Mouse (Mus musculus) liver, embryonic 12.5 days (tissue): ENCODE data around the gene St6galnac6. TPM values are rescaled to one million over a fixed set of nuclear protein-coding genes. Genes with fewer than 3 reads are reported as not detected.

Experiments
- ATAC-seq: fragments of 200-750 bp; cut with Nextera tagmentation; 2 replicates; pipeline ENCODE4 v1.8.0; 2017; ENCODE audit warnings: moderate number of reproducible peaks, mild to moderate bottlenecking, moderate library complexity
- H3K27ac ChIP-seq: fragments of 300-500 bp; sonication (generic); 2 replicates; pipeline ENCODE4 v1.5.1; 2016; ENCODE audit warnings: mild to moderate bottlenecking
- H3K27me3 ChIP-seq: fragments of 300-500 bp; sonication (generic); replicated peaks from 2 replicates; pipeline ENCODE4 v1.6.1; 2016; ENCODE audit warnings: mild to moderate bottlenecking, moderate library complexity
- H3K36me3 ChIP-seq: fragments of 300-500 bp; sonication (generic); 2 replicates; pipeline ENCODE4 v1.6.1; 2016; ENCODE audit warnings: mild to moderate bottlenecking, moderate library complexity
- H3K4me1 ChIP-seq: fragments of 300-500 bp; sonication (generic); 2 replicates; pipeline ENCODE4 v1.6.1; 2016
- H3K4me2 ChIP-seq: fragments of 300-500 bp; sonication (generic); 2 replicates; pipeline ENCODE4 v1.6.1; 2016; ENCODE audit warnings: mild to moderate bottlenecking, moderate library complexity
- H3K4me3 ChIP-seq: fragments of 300-500 bp; sonication (generic); 2 replicates; pipeline ENCODE4 v1.5.1; 2016; ENCODE audit warnings: mild to moderate bottlenecking, moderate library complexity
- H3K9ac ChIP-seq: fragments of 300-500 bp; sonication (generic); 2 replicates; pipeline ENCODE4 v1.6.1; 2016; ENCODE audit warnings: mild to moderate bottlenecking, moderate library complexity
- H3K9me3 ChIP-seq: fragments of 300-500 bp; sonication (generic); replicated peaks from 2 replicates; pipeline ENCODE4 v1.6.1; 2016; ENCODE audit warnings: mild to moderate bottlenecking, moderate library complexity
- WGBS: fragments of 180-500 bp; shearing (Covaris S2); methylation state at CpG from one replicate; pipeline ENCODE4 v1.1.7; 2016; ENCODE audit not compliant: insufficient replicate concordance; 5-methylcytosine and 5-hydroxymethylcytosine counted together
- polyA plus RNA-seq: library from polyadenylated mRNA; unstranded; fragments of >200 nt; fragmentation: Nextera tagmentation; extraction: Ambion mirVana; gene quantifications from 2 replicates; pipeline ENCODE4 v1.2.1, GENCODE M21; 2016

The St6galnac6 gene
- polyA plus RNA-seq, 1 experiment from 2014 or later: 14.5 TPM

DNA sequence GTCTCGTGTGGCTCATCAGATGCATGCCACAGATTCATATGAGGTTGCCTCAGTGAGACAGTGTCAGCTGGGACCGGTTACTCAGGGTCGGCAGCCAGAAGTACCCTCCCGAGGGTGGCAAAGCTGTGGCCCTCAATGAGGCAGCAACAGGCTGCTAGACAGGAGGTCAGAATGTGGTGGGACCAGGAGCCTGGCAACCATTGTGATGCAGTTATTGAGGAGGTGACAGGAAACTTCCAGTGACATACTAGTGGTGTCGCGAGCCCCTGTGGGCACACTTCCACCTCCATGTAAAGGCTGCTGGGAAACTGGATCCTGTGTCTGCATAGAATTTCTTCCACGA is 22.0 kb downstream of the St6galnac6 start, which contains the start of gene Ak1:
TSS of gene Ak1 (plus strand) at position 242 of the 343 bp plus-strand sequence.
- WGBS: 42% methylated on average over 7 of the region's 7 CpGs
- peaks cover 53% of the 10 kb centered on the region for H3K4me1 ChIP-seq
- H3K27ac ChIP-seq: peak within 1 kb of the TSS; percentile 72
- no peaks in the 10 kb centered on the region for H3K27me3 ChIP-seq
- H3K9me3 ChIP-seq: 0 out of 2 replicates have a peak, but pooled peaks cover 4% of the 10 kb centered on the region
- peaks cover 34% of the 10 kb centered on the region for H3K36me3 ChIP-seq
- H3K4me2 ChIP-seq: no peak within 1 kb of the TSS; the same call in none of the 2 replicates
- H3K9ac ChIP-seq: 0 out of 2 replicates have a peak within 1 kb of the TSS, but pooled peaks have one; percentile 6
- no peak within 1 kb of the TSS for H3K4me3 ChIP-seq
- no peak for ATAC-seq

DNA sequence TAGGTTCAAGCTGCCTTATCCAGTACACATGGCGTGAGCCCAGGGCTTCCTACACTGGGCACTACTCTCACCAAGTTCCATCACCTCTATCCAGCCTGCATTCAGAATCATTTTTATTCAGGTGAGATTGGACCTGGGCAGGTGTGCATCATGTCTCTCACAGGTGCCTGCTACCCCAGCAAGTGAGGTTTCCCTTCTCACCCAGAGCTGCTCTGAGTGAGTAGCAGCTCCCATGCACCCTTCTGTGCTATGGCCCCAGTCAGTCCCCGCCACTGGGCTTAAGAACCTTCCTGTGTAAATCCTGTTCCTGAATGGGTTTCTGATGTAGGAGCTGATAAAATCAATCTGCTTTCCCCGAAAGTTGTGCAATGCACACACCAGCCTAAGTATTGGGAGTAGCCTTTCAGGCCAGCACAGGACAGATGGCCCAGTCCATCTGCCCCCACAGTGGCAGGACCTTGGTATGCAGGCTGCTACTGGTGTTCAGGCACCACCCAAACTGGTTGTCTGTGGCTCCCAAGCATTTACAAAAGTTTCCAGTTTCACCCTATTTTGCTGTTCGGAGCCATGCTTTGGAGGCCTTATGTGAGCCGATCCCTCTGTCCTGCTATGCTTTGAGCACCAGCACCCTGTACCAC is 24.7 kb downstream of the St6galnac6 start:
- H3K4me2 ChIP-seq: no peak overlapping the region
- peaks cover 67% of the 10 kb centered on the region for H3K4me1 ChIP-seq
- no peak overlapping the region for H3K4me3 ChIP-seq
- 57% methylated on average over 5 of the region's 5 CpGs for WGBS
- no peak overlapping the region for H3K9ac ChIP-seq
- no peak overlapping the region for H3K27ac ChIP-seq
- H3K27me3 ChIP-seq: no peaks in the 10 kb centered on the region
- peaks cover 9% of the 10 kb centered on the region for H3K36me3 ChIP-seq
- ATAC-seq: no peak
- no peaks in the 10 kb centered on the region for H3K9me3 ChIP-seq

DNA sequence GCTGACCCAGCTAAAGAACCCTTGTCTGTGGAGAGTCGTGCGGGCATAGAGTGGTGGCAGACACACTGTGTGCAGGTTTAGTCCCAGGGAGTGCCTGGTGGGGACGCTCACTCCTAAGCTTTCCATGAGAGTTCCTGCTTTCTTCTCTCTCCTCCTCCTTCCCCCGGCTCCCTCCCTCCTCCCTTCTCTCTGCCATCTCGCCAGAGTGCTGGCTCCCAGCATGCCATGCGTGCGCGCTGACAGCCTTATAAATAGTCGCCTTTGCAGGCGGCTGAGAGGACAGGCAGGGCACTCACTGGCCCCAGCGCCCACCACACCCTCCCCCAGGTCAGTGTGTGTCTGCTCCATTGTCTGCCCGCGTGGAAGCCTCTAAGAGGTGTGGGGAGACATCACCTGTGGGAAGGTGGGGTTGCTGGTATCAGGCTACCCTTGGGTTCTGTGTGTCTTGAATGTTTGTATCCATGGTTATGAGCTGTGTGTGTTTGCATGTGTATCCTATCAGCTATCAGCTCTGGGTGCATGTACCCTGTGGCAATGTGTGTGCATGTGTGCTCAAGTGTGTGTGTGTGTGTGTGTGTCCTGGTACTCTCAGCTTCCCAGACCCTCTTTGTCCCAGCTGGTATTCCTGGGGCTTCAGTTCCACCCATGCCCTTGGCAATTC is 25.8 kb downstream of the St6galnac6 start:
- WGBS: 6% methylated on average over 13 of the region's 13 CpGs
- peak overlapping the region; percentile 58 for H3K4me2 ChIP-seq
- H3K4me3 ChIP-seq: peak overlapping the region; percentile 18; the same call in 1 of the 2 replicates
- H3K27me3 ChIP-seq: no peaks in the 10 kb centered on the region
- ATAC-seq: peak; percentile 16; the same call in 1 of the 2 replicates
- no peaks in the 10 kb centered on the region for H3K36me3 ChIP-seq
- 0 out of 2 replicates have a peak overlapping the region, but pooled peaks have one; percentile 18 for H3K9ac ChIP-seq
- H3K4me1 ChIP-seq: peaks cover 56% of the 10 kb centered on the region
- 0 out of 2 replicates have a peak overlapping the region, but pooled peaks have one; percentile 1 for H3K27ac ChIP-seq
- H3K9me3 ChIP-seq: no peaks in the 10 kb centered on the region

DNA sequence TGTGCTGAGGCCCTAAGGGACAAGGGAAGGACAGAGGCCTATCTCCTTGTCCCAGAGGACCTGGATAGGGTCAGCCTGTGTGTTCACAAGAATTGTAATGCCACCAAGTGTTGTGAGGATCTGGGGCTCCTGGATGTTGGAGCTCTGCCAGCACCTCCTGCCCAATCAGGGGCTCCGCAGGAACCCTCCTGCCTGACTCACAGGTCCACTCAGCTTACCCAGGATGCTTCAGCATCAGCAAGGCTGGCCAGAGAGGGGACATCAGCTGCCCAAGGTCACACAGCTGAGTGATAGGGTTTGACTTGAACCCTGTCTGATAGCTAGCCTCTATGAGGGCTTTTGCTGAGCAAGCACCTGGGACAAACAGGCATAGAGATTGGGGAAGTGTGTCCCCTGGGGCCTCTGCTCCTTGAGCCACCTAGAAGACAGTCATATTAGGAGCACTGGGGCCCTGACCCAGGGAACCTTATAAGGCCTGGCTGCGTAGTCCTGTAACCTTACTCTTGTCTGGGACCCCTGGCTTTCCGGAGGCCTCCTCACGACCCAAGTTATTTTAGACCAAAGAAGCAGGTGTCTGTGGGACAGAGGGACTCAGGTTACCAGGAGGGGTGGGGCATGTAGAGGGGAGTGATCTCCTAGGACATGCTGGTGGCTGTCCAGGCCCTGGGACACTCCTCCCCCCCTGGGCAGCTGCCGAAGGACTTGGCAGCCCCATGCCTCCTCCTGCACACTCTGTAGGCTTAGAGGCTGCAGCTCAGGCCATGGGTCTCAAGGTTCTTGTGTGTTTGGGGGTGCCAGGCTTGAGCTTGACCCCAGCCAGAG is 26.6 kb downstream of the St6galnac6 start:
- no peaks in the 10 kb centered on the region for H3K27me3 ChIP-seq
- no peaks in the 10 kb centered on the region for H3K36me3 ChIP-seq
- H3K27ac ChIP-seq: 0 out of 2 replicates have a peak overlapping the region, but pooled peaks have one; percentile 1
- H3K9me3 ChIP-seq: no peaks in the 10 kb centered on the region
- H3K4me3 ChIP-seq: no peak overlapping the region
- H3K4me2 ChIP-seq: peak overlapping the region; percentile 58
- WGBS: 62% methylated on average over 5 of the region's 5 CpGs
- ATAC-seq: no peak
- peaks cover 49% of the 10 kb centered on the region for H3K4me1 ChIP-seq
- H3K9ac ChIP-seq: no peak overlapping the region

DNA sequence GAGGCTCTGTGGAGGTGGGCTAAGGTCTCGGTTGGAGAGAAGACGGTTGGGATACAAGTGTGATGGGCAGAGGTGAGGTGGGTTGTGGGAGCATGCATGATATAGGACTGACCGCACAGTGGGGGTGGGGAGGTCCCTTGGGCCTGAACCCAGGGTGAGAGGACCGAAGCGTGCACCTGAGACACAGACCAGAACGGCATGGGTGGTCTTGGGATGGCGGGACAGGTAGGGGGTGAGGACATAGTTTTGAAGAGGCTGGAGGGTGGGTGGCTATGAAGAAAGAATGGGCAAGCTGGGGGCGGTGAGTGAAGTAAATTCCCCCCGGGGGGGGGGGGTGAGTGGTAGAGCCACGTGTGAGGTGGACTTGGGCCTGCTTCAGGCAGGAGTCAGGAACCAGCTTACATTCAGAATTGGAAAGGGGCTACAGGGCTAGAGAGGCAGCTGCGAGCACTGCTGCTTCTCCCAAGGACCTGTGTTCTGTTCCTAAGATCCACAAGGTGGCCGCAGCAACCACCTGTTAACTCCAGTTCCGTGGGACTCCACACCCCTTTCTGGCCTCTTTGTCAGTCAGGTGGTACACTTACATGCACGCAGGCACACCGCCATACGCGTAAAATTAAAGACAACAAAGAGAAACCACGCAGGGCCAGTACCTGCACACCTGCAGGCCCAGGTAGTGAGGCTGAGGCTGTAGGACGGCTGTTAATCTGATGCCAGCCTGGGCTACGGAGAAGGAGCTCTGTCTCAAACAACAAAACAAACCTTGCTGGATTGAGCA is 27.9 kb downstream of the St6galnac6 start:
- peaks cover 46% of the 10 kb centered on the region for H3K4me1 ChIP-seq
- WGBS: 67% methylated on average over 19 of the region's 20 CpGs
- no peak for ATAC-seq
- H3K27ac ChIP-seq: no peak overlapping the region
- no peak overlapping the region for H3K4me3 ChIP-seq
- H3K9me3 ChIP-seq: no peaks in the 10 kb centered on the region
- H3K9ac ChIP-seq: no peak overlapping the region
- H3K36me3 ChIP-seq: no peaks in the 10 kb centered on the region
- no peak overlapping the region for H3K4me2 ChIP-seq
- no peaks in the 10 kb centered on the region for H3K27me3 ChIP-seq

DNA sequence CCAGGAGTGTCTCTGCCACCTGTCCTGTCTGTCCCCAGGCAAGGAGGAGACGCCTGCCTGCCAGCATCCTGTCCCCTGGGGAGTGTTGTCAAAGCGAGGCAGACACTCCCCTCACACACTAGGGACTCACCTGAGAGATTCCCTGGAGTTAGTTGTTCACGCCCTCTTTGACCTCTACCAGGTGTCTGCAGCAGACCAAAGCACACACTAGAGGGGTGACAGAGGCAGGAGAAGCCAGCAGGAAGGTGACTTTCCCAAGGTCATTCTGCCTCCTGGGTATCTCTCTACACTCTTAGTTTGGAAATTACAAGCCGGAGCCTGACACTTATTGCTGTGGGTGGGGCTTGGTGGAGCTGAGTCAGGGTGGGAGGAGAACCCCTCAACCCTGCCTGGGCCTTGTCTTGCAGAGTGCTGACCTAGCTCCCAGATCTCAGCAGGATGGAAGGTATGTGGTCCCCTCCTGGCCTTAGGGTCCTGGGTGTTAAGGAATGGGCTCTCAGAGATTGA is 28.6 kb downstream of the St6galnac6 start:
- H3K4me3 ChIP-seq: no peak overlapping the region

DNA sequence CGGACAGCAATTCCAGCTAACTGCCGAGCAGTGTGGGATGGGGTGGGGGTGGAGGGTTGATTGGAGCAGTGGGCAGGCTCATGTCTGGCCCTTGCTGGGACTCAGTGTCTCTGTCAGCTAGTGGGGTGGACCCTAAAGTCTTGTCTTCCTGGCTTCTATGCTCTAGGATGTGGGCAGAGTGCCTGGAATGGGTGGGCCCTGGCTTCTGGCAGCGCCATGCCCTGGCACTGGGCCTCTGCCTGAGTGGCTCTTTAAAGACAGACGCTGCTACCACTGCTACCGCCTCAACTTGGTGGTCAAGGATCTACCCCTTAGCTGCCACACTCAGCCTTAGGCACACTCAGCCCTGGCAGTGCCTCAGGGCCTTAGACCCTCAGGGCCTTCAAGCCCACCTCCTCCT is 29.2 kb downstream of the St6galnac6 start:
- Histone ChIP-seq H3K4me3 (no peak overlapping the region), H3K27ac (no peak overlapping the region), H3K4me1 (peaks cover 46% of the 10 kb centered on the region), H3K9ac (no peak overlapping the region), H3K4me2 (no peak overlapping the region), H3K27me3 (no peaks in the 10 kb centered on the region), H3K36me3 (no peaks in the 10 kb centered on the region), H3K9me3 (no peaks in the 10 kb centered on the region)
- no peak for ATAC-seq
- WGBS: 80% methylated on average over 5 of the region's 5 CpGs

More for the DNA sequence above, 28.6 kb downstream of the St6galnac6 start:
- WGBS: 67% methylated on average over 4 of the region's 4 CpGs
- no peak overlapping the region for H3K9ac ChIP-seq
- no peaks in the 10 kb centered on the region for H3K27me3 ChIP-seq
- ATAC-seq: no peak
- no peaks in the 10 kb centered on the region for H3K36me3 ChIP-seq
- H3K4me2 ChIP-seq: no peak overlapping the region
- H3K9me3 ChIP-seq: no peaks in the 10 kb centered on the region
- H3K27ac ChIP-seq: no peak overlapping the region
- peaks cover 46% of the 10 kb centered on the region for H3K4me1 ChIP-seq

DNA sequence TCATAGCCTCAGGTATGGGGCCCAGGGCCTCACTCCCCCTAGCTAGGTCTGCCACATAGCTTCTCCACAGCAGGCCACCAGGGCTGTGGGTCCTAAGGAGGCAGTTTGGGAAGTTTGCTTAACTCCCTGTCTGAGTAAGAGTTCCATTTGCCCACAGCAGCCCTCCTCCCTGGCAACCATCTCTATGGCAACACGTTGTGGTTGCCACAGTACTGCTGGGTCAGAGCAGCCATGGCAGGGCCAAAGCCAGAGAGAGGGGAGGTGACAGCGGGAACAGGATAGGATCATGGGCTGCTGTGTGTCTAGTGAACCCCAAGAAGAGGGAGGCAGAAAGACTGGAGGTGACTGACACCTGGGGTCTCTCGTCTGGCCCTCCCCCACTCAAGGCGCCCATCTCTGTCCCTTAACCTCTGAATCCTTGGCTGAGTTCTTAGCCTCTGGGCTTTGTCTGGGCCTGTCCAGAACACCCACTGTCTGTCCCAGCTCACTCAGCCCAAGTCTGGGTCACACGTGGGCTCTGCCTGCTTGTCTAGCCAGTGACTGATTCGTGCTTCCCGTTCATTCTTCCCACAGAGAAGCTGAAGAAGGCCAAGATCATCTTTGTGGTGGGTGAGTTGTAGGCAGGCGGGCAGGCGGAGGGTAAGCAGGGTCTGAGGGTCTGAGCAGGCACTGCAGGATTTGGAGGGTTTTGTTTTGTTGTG is 29.9 kb downstream of the St6galnac6 start:
- no peak overlapping the region for H3K9ac ChIP-seq
- no peaks in the 10 kb centered on the region for H3K36me3 ChIP-seq
- no peak overlapping the region for H3K4me3 ChIP-seq
- H3K4me2 ChIP-seq: no peak overlapping the region
- H3K9me3 ChIP-seq: no peaks in the 10 kb centered on the region
- ATAC-seq: no peak
- WGBS: 52% methylated on average over 9 of the region's 9 CpGs
- no peak overlapping the region for H3K27ac ChIP-seq
- peaks cover 42% of the 10 kb centered on the region for H3K4me1 ChIP-seq
- H3K27me3 ChIP-seq: no peaks in the 10 kb centered on the region

DNA sequence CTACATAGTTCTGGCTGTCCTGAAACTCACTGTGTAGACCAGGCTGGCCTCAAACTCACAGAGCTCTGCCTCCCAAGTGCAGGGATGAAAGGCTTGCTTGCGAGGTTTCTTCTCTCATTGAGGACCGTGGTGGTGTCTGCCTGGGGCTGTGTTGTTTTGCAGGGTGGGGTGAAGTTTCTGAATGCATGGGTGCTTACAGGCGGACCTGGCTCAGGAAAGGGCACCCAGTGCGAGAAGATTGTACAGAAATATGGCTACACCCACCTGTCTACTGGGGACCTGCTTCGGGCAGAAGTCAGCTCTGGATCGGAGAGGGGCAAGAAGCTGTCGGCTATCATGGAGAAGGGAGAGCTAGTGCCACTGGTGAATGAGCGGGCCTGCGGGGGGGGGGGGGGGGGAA is 30.5 kb downstream of the St6galnac6 start:
- Histone ChIP-seq H3K27ac (no peak overlapping the region), H3K36me3 (no peaks in the 10 kb centered on the region), H3K9me3 (no peaks in the 10 kb centered on the region), H3K4me2 (no peak overlapping the region), H3K4me3 (no peak overlapping the region), H3K4me1 (peaks cover 36% of the 10 kb centered on the region), H3K27me3 (no peaks in the 10 kb centered on the region), H3K9ac (no peak overlapping the region)
- 84% methylated on average over 7 of the region's 9 CpGs for WGBS
- no peak for ATAC-seq

DNA sequence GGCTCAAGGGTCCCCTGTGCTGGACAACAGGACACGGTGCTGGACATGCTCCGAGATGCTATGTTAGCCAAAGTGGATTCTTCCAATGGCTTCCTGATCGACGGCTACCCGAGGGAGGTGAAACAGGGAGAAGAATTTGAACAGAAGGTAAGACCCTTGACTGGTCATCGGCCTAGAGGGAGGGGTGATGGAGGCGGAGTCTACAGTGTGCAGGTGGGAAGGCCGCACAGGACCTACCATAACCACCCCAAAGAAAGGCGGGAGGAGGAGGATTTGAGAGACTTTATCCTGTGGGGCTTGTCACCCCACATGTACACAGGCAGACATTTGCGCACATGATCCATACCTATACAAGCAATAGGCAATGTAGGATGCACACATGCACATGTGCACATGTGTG is 31.5 kb downstream of the St6galnac6 start:
- H3K4me2 ChIP-seq: no peak overlapping the region
- no peak for ATAC-seq
- H3K4me1 ChIP-seq: peaks cover 26% of the 10 kb centered on the region
- H3K9ac ChIP-seq: no peak overlapping the region
- H3K9me3 ChIP-seq: no peaks in the 10 kb centered on the region
- no peak overlapping the region for H3K27ac ChIP-seq
- H3K27me3 ChIP-seq: no peaks in the 10 kb centered on the region
- 77% methylated on average over 10 of the region's 10 CpGs for WGBS
- no peak overlapping the region for H3K4me3 ChIP-seq
- H3K36me3 ChIP-seq: no peaks in the 10 kb centered on the region
